Mouse (Mus musculus): Measurements from ENCODE around the gene Lrrc2. TPM values are rescaled to one million over a fixed set of nuclear protein-coding genes. Genes with fewer than 3 reads are reported as not detected.

Gene Lrrc2
- total and polyA plus RNA-seq, 3 experiments, result 0.07 TPM; not detected in 2

DNA sequence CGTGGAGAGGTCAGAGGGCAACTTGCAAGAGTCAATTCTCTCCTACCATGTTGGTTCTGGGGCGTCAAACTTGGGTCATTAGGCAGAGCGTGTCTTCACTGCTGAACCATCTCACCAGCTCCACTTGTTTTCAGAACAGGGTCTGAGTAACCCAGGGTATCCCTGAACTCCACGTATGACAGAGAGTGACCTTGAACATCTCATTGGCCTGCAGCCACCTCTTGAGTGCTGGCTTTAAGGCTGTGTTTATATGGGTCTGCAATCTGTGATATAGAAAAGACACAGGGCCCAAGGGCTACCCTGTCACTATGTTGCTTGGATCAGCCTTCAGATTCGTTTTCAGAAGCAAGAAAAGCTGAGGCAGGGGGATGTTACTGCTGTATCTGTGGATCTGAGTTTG, 8.3 kb downstream of the Lrrc2 start:
- no peaks in the 10 kb centered on the region for H3K9me3 ChIP-seq (replicated peaks; ENCODE audit: insufficient read depth, low read length)

DNA sequence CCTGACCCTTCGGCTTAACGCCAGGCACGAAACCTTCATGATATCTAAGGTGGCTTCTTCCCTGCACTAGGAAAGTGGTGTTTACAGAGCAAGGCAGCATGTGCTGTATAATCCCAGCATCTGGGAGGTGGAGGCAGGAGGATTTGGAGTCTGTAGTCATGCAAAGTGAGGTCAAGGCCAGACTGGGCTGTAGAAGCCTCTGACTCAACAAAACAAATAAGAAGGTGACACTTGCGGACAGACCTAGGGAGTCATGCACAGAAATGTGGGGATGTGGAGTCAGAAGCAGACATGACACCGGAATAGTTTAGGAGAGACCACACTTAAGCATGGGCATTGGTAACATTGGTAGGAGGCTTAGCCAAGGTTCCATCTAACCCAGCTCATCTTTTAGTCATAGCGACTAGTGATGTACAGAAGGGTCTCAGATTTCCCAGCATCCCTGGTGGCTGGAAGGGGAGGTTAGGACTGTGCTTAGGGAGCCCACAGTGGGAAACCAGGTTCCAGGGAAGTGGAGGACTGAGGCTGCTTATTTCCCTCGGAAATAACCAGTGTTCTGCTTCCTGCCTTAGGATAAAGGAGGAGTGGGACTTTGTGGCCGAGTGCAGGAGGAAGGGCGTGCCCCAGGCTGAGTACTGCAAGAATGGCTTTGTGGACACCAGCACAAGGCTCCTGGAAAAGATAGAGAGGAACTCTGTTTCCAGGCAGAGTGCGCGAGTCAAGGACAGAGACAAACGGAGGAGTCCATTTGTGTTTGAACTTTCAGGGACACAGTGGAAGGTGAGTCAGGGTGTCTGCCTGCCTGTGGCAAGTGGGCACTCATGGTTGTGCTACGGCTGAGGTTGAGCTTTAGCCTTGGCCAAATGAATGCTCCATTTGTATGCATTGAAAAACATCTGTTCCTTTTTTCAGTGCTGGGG, 9.1 kb downstream of the Lrrc2 start:
- Histone ChIP-seq H3K27ac (ENCODE audit: control insufficient read depth, low read depth, low read length) (no peak overlapping the region), H3K79me2 (ENCODE audit: control insufficient read depth, insufficient read depth, low read length, poor library complexity) (no peaks in the 10 kb centered on the region), H3K27me3 (ENCODE audit: control insufficient read depth in 1 of 2, insufficient read depth in 2 of 2, low read length in 2 of 2) (no peaks in the 10 kb centered on the region), H3K4me3 (ENCODE audit: control insufficient read depth in 1 of 2, insufficient read depth in 1 of 2, low read depth in 2 of 2, low read length in 2 of 2) (no peak overlapping the region), H3K9me3 (replicated peaks; ENCODE audit: insufficient read depth, low read length) (no peaks in the 10 kb centered on the region), H3K4me1 (ENCODE audit: control insufficient read depth in 1 of 2, insufficient read depth in 2 of 2, low read length in 2 of 2) (no peaks in the 10 kb centered on the region), H3K9ac (ENCODE audit: control insufficient read depth, low read depth, low read length, poor library complexity, severe bottlenecking) (no peak overlapping the region), H3K36me3 (ENCODE audit: control insufficient read depth in 1 of 2, insufficient read depth in 2 of 2, low read length in 2 of 2) (no peaks in the 10 kb centered on the region)
- TF ChIP-seq MAX (IDR thresholded peaks at IDR 0.05; ENCODE audit: low read length) (no peak), RAD21 (IDR thresholded peaks at IDR 0.05; ENCODE audit: low read depth, low read length) (no peak), BHLHE40 (IDR thresholded peaks at IDR 0.05; ENCODE audit: borderline replicate concordance, low read depth, low read length) (no peak), USF1 (IDR thresholded peaks at IDR 0.05; ENCODE audit: low read depth, low read length) (no peak), KAT2A (conservative IDR thresholded peaks at IDR 0.05; ENCODE audit: low read depth, low read length) (no peak), CHD1 (IDR thresholded peaks at IDR 0.05; ENCODE audit: low read depth, low read length) (no peak), POLR2AphosphoS2 (IDR thresholded peaks at IDR 0.05; ENCODE audit: low read length) (no peak), NELFE (IDR thresholded peaks at IDR 0.05; ENCODE audit: low read depth, low read length) (no peak)
- no peak for DNase-seq (ENCODE audit: low read depth, low spot score)

More for the DNA sequence above, 8.3 kb downstream of the Lrrc2 start:
- no peaks in the 10 kb centered on the region for H3K36me3 ChIP-seq (ENCODE audit: control insufficient read depth in 1 of 2, insufficient read depth in 2 of 2, low read length in 2 of 2)
- no peaks in the 10 kb centered on the region for H3K4me1 ChIP-seq (ENCODE audit: control insufficient read depth in 1 of 2, insufficient read depth in 2 of 2, low read length in 2 of 2)
- H3K79me2 ChIP-seq (ENCODE audit: control insufficient read depth, insufficient read depth, low read length, poor library complexity), result no peaks in the 10 kb centered on the region
- TF ChIP-seq ETS1 (IDR thresholded peaks at IDR 0.05; ENCODE audit: low read depth, low read length), result no peak
- TF ChIP-seq ZNF384 (IDR thresholded peaks at IDR 0.05; ENCODE audit: low read depth, low read length), result no peak
- no peak for TF ChIP-seq HCFC1 (IDR thresholded peaks at IDR 0.05; ENCODE audit: low read depth, low read length)
- TF ChIP-seq MAX (IDR thresholded peaks at IDR 0.05; ENCODE audit: low read length), result no peak
- TF ChIP-seq ZMIZ1 (IDR thresholded peaks at IDR 0.05; ENCODE audit: low read depth, low read length), result no peak
- TF ChIP-seq ZC3H11A (IDR thresholded peaks at IDR 0.05; ENCODE audit: low read depth, low read length), result no peak
- no peaks in the 10 kb centered on the region for H3K27me3 ChIP-seq (ENCODE audit: control insufficient read depth in 1 of 2, insufficient read depth in 2 of 2, low read length in 2 of 2)
- no peak overlapping the region for H3K4me3 ChIP-seq (ENCODE audit: control insufficient read depth in 1 of 2, insufficient read depth in 1 of 2, low read depth in 2 of 2, low read length in 2 of 2)
- no peak overlapping the region for H3K27ac ChIP-seq (ENCODE audit: control insufficient read depth, low read depth, low read length)
- no peak overlapping the region for H3K9ac ChIP-seq (ENCODE audit: control insufficient read depth, low read depth, low read length, poor library complexity, severe bottlenecking)
- no peak for DNase-seq (ENCODE audit: low read depth, low spot score)

DNA sequence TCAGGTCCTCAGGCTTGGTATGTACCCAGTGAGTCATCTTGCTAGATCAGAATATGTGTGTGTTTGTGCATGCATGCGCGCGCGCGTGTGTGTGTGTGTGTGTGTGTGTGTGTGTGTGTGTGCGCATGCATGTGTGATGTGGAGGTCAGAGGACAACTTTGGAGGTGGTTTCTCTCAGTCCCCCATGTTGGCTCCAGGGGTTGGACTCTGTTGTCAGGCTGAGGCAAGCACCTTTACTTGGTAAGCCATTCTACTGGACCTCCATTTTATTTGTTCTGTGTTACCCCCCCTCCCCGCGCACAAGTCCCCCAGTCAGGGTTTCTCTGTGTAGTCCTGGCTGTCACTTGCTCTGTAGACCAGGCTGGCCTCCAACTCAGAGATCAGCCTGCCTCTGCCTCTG, 10.0 kb downstream of the Lrrc2 start:
- H3K4me1 ChIP-seq (ENCODE audit: control insufficient read depth in 1 of 2, insufficient read depth in 2 of 2, low read length in 2 of 2), result no peaks in the 10 kb centered on the region
- no peaks in the 10 kb centered on the region for H3K27me3 ChIP-seq (ENCODE audit: control insufficient read depth in 1 of 2, insufficient read depth in 2 of 2, low read length in 2 of 2)
- no peak for DNase-seq (ENCODE audit: low read depth, low spot score)
- H3K79me2 ChIP-seq (ENCODE audit: control insufficient read depth, insufficient read depth, low read length, poor library complexity), result no peaks in the 10 kb centered on the region
- TF ChIP-seq ZKSCAN1 (IDR thresholded peaks at IDR 0.05; ENCODE audit: low read depth, low read length), result no peak
- TF ChIP-seq SIN3A (IDR thresholded peaks at IDR 0.05; ENCODE audit: low read length), result no peak
- no peak for TF ChIP-seq GATA1 (IDR thresholded peaks at IDR 0.05; ENCODE audit: low read depth, low read length)
- no peak for TF ChIP-seq ZC3H11A (IDR thresholded peaks at IDR 0.05; ENCODE audit: low read depth, low read length)
- no peak for TF ChIP-seq MYB (IDR thresholded peaks at IDR 0.05; ENCODE audit: low read depth, low read length)
- TF ChIP-seq TBP (IDR thresholded peaks at IDR 0.05; ENCODE audit: low read depth, low read length), result no peak
- no peak for TF ChIP-seq POLR2AphosphoS5 (IDR thresholded peaks at IDR 0.05; ENCODE audit: borderline replicate concordance, low read depth, low read length)
- no peak for TF ChIP-seq E2F4 (IDR thresholded peaks at IDR 0.05; ENCODE audit: borderline replicate concordance, low read depth, low read length)
- no peak for TF ChIP-seq CTCF (IDR thresholded peaks at IDR 0.05 in 2 of 3, conservative IDR thresholded peaks at IDR 0.05 in 1 of 3; ENCODE audit: control insufficient read depth in 1 of 3, insufficient read depth in 1 of 3, low read depth in 2 of 3, low read length in 3 of 3, poor library complexity in 1 of 3, severe bottlenecking in 1 of 3)
- H3K27ac ChIP-seq (ENCODE audit: control insufficient read depth, low read depth, low read length), result no peak overlapping the region
- H3K4me3 ChIP-seq (ENCODE audit: control insufficient read depth in 1 of 2, insufficient read depth in 1 of 2, low read depth in 2 of 2, low read length in 2 of 2), result no peak overlapping the region
- H3K9me3 ChIP-seq (replicated peaks; ENCODE audit: insufficient read depth, low read length), result no peaks in the 10 kb centered on the region
- H3K9ac ChIP-seq (ENCODE audit: control insufficient read depth, low read depth, low read length, poor library complexity, severe bottlenecking), result no peak overlapping the region
- no peaks in the 10 kb centered on the region for H3K36me3 ChIP-seq (ENCODE audit: control insufficient read depth in 1 of 2, insufficient read depth in 2 of 2, low read length in 2 of 2)

All from MEL (cell line).